Mouse (Mus musculus) G1E-ER4 (cell line): Measurements from ENCODE around the gene Tfpi. TPM values are rescaled to one million over a fixed set of nuclear protein-coding genes. Genes with fewer than 3 reads are reported as not detected.

ENCODE experiments used
- GATA1 ChIP-seq: IDR thresholded peaks from one replicate; pipeline ENCODE4 v1.8.0; 2012; ENCODE audit warnings: low read length, inconsistent platforms
- polyA plus RNA-seq: library from polyadenylated mRNA; stranded (reverse); fragments of >175 nt; gene quantifications from 2 replicates; pipeline ENCODE4 v1.2.3, GENCODE M21; 2012

Gene Tfpi
- polyA plus RNA-seq, 1 experiment, result 1.4 TPM

GRCm38 (mm10) chr2:84481863-84482262 lies 5.3 kb upstream of the Tfpi start:
- TF ChIP-seq GATA1, result no peak

GRCm38 (mm10) chr2:84479036-84479435 lies 2.5 kb upstream of the Tfpi start:
- no peak for TF ChIP-seq GATA1

GRCm38 (mm10) chr2:84477759-84478158 lies 1.2 kb upstream of the Tfpi start:
- no peak for TF ChIP-seq GATA1

- TF ChIP-seq GATA1, result no peak
Observed at GRCm38 (mm10) chr2:84476131-84476530, 444 bp downstream of the Tfpi start.

- no peak for TF ChIP-seq GATA1
Observed at GRCm38 (mm10) chr2:84475601-84476000, 974 bp downstream of the Tfpi start.

- TF ChIP-seq GATA1, result no peak
Observed at GRCm38 (mm10) chr2:84474651-84475050, 1.9 kb downstream of the Tfpi start.

GRCm38 (mm10) chr2:84473941-84474530 lies 2.5 kb downstream of the Tfpi start:
- TF ChIP-seq GATA1, result no peak

- no peak for TF ChIP-seq GATA1
Observed at GRCm38 (mm10) chr2:84467391-84467790, 9.2 kb downstream of the Tfpi start.

GRCm38 (mm10) chr2:84464956-84465355 lies 11.6 kb downstream of the Tfpi start:
- TF ChIP-seq GATA1, result no peak

- TF ChIP-seq GATA1, result no peak
Observed at GRCm38 (mm10) chr2:84462411-84462810, 14.2 kb downstream of the Tfpi start.

- TF ChIP-seq GATA1, result no peak
Observed at GRCm38 (mm10) chr2:84459651-84460177, 16.9 kb downstream of the Tfpi start.

- TF ChIP-seq GATA1, result no peak
Observed at GRCm38 (mm10) chr2:84457221-84457620, 19.4 kb downstream of the Tfpi start.

GRCm38 (mm10) chr2:84455236-84455799 lies 21.3 kb downstream of the Tfpi start:
- no peak for TF ChIP-seq GATA1

GRCm38 (mm10) chr2:84454551-84455235 lies 21.9 kb downstream of the Tfpi start:
- no peak for TF ChIP-seq GATA1

GRCm38 (mm10) chr2:84454051-84454450 lies 22.5 kb downstream of the Tfpi start:
- no peak for TF ChIP-seq GATA1

GRCm38 (mm10) chr2:84445499-84445898 lies 31.1 kb downstream of the Tfpi start:
- no peak for TF ChIP-seq GATA1

- TF ChIP-seq GATA1, result no peak
Observed at GRCm38 (mm10) chr2:84441940-84442339, 34.6 kb downstream of the Tfpi start.
